Mouse (Mus musculus): Measurements from ENCODE around the gene Il10rb. TPM values are rescaled to one million over a fixed set of nuclear protein-coding genes. Genes with fewer than 3 reads are reported as not detected.
"Not testable (repeated sequence)": the region's sequence is repeated elsewhere in the genome, so short reads cannot be mapped to it uniquely, and the experiment has no call there.

Gene Il10rb
- polyA plus RNA-seq, 1 experiment: 14.1 TPM

DNA sequence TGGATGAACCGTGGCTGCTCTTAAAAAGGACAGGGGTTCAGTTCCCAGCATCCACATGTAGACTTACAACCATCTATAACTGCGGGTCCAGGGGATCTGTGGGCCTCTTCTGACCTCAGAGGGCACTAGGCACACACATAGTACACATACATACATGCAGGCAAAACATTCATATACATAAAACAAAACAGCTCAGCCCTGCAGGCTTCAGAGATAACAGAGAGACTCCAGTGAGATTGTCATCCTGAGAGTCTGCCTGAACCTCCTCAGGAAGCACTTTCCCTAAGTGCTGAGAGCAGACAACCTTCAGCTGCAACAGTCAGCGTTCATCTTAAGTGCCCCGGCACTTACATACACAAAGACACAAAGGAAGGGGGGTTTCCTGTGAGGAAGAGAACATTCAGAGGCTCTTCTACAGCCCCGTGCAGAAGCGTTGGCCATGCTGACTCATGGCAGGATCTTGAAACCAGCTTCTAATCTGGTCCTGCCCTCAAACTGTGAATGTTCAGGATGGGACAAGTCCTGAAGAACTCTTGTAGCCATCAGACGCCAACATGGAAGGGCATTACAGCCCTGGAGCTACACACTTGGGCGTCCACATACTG is 27.5 kb downstream of the Il10rb start:
- TF ChIP-seq MYOG (IDR thresholded peaks at IDR 0.05; ENCODE audit: control insufficient read depth, extremely low read depth, insufficient read length) (no peak), CTCF (IDR thresholded peaks at IDR 0.05; ENCODE audit: control insufficient read depth, insufficient read depth, insufficient read length) (no peak), MYOD1 (IDR thresholded peaks at IDR 0.05; ENCODE audit: control insufficient read depth, insufficient read length, low read depth) (no peak), MAX (IDR thresholded peaks at IDR 0.05) (no peak), USF1 (IDR thresholded peaks at IDR 0.05; ENCODE audit: low read depth) (no peak), CEBPB (IDR thresholded peaks at IDR 0.05; ENCODE audit: low read depth) (no peak), FOSL1 (IDR thresholded peaks at IDR 0.05; ENCODE audit: insufficient read depth, low read length, poor library complexity, severe bottlenecking) (no peak)
- Histone ChIP-seq H3K36me3 (ENCODE audit: control insufficient read depth, insufficient read depth) (no peaks in the 10 kb centered on the region), H3K4me3 (ENCODE audit: insufficient read depth, poor library complexity, severe bottlenecking) (no peak overlapping the region), H3K27me3 (ENCODE audit: control insufficient read depth, insufficient read depth, insufficient read length) (peaks cover 3% of the 10 kb centered on the region), H3K79me3 (ENCODE audit: low read depth) (no peaks in the 10 kb centered on the region), H3K79me2 (ENCODE audit: control insufficient read depth, insufficient read depth) (no peaks in the 10 kb centered on the region), H3ac (ENCODE audit: control insufficient read depth, insufficient read length, low read depth) (no peak overlapping the region)

DNA sequence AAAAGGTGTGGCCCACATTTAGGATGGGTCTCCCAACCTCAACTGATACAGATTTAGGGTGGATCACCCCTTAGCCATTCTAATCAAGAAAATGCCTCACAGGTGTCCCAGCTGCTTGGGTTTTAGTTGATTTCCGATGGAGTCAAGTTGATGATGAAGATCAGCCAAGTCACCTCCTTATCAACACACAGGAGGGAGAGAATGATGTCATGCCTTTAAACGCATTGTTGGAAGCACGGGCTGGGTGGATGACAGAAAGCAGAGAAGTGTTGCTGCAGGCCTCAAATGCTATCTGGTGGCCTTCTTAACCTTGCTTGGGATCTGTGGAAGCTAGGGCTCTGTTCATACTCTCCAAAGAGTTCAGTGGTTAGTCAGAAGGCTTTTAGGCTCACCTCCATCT is 28.2 kb downstream of the Il10rb start:
- no peak overlapping the region for H3ac ChIP-seq (ENCODE audit: control insufficient read depth, insufficient read length, low read depth)
- H3K4me3 ChIP-seq (ENCODE audit: insufficient read depth, poor library complexity, severe bottlenecking): no peak overlapping the region
- no peaks in the 10 kb centered on the region for H3K79me3 ChIP-seq (ENCODE audit: low read depth)
- peaks cover 7% of the 10 kb centered on the region for H3K27me3 ChIP-seq (ENCODE audit: control insufficient read depth, insufficient read depth, insufficient read length)
- TF ChIP-seq MYOD1 (IDR thresholded peaks at IDR 0.05; ENCODE audit: control insufficient read depth, insufficient read length, low read depth) (no peak), MAX (IDR thresholded peaks at IDR 0.05) (no peak), USF1 (IDR thresholded peaks at IDR 0.05; ENCODE audit: low read depth) (no peak)
- no peaks in the 10 kb centered on the region for H3K79me2 ChIP-seq (ENCODE audit: control insufficient read depth, insufficient read depth)
- H3K36me3 ChIP-seq (ENCODE audit: control insufficient read depth, insufficient read depth): no peaks in the 10 kb centered on the region

DNA sequence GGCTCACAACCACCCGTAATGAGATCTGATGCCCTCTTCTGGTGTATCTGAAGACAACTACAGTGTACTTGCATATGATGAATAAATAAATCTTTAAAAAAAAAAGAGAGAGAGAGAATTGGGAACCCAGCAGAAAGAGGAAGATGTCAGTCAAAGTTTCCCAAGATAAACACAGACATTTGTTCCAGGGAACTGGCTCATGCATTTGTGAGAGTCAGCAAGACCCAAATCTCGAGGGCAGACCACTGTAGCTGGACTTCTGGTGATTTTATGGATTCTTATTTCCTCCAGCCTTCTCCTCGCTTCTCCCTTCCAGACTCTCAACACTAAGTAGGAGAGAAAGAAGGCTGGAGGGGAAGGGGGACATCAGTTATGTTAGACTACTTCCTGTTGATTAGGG is 32.1 kb downstream of the Il10rb start:
- Histone ChIP-seq H3ac (ENCODE audit: control insufficient read depth, insufficient read length, low read depth) (no peak overlapping the region), H3K79me2 (ENCODE audit: control insufficient read depth, insufficient read depth) (no peaks in the 10 kb centered on the region), H3K27me3 (ENCODE audit: control insufficient read depth, insufficient read depth, insufficient read length) (peaks cover 22% of the 10 kb centered on the region), H3K4me3 (ENCODE audit: insufficient read depth, poor library complexity, severe bottlenecking) (no peak overlapping the region), H3K79me3 (ENCODE audit: low read depth) (no peaks in the 10 kb centered on the region), H3K36me3 (ENCODE audit: control insufficient read depth, insufficient read depth) (no peaks in the 10 kb centered on the region)
- TF ChIP-seq CEBPB (IDR thresholded peaks at IDR 0.05; ENCODE audit: low read depth): no peak
- no peak for TF ChIP-seq MYOG (IDR thresholded peaks at IDR 0.05; ENCODE audit: control insufficient read depth, extremely low read depth, insufficient read length)
- TF ChIP-seq MYOD1 (IDR thresholded peaks at IDR 0.05; ENCODE audit: control insufficient read depth, insufficient read length, low read depth): no peak
- TF ChIP-seq USF1 (IDR thresholded peaks at IDR 0.05; ENCODE audit: low read depth): no peak
- no peak for TF ChIP-seq FOSL1 (IDR thresholded peaks at IDR 0.05; ENCODE audit: insufficient read depth, low read length, poor library complexity, severe bottlenecking)
- TF ChIP-seq MAX (IDR thresholded peaks at IDR 0.05): no peak

DNA sequence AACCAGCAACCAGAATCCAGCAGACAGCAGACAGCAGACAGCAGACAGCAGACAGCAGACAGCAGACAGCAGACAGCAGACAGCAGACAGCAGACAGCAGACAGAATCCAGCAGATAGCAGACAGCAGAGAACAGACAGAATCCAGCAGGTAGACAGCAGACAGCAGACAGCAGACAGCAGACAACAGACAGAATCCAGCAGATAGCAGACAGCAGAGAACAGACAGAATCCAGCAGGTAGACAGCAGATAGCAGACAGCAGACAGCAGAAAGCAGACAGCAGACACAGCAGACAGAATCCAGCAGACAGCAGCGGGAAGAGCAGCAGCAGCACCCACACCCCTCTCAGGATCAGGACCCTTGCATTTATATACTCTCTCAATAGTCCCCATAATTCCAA is 32.6 kb downstream of the Il10rb start:
- H3K4me3 ChIP-seq (ENCODE audit: insufficient read depth, poor library complexity, severe bottlenecking); H3K79me3 ChIP-seq (ENCODE audit: low read depth); H3K36me3 ChIP-seq (ENCODE audit: control insufficient read depth, insufficient read depth); H3ac ChIP-seq (ENCODE audit: control insufficient read depth, insufficient read length, low read depth); H3K79me2 ChIP-seq (ENCODE audit: control insufficient read depth, insufficient read depth): not testable (repeated sequence)
- H3K27me3 ChIP-seq (ENCODE audit: control insufficient read depth, insufficient read depth, insufficient read length): peaks cover 19% of the 10 kb centered on the region

DNA sequence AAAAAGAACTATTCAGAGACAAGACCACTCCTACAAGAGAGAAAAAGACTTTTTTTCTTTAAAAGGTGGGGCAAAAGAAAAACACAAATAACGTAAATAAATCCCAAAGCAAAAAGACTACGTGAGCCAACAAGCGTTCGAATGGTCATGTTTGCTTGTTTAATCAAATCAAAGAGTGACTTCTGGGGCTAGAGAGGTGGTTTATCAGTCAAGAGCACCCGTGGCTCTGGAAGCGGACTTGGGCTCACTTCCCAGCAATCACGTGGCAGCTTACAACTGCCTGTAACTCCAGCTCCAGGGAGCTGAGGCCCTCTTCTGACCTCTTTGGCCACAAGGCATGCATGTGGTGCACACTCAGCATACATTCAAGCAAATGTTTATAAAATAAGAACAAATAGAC is 35.4 kb downstream of the Il10rb start:
- H3K4me3 ChIP-seq (ENCODE audit: insufficient read depth, poor library complexity, severe bottlenecking): no peak overlapping the region
- H3K79me2 ChIP-seq (ENCODE audit: control insufficient read depth, insufficient read depth): no peaks in the 10 kb centered on the region
- no peak overlapping the region for H3ac ChIP-seq (ENCODE audit: control insufficient read depth, insufficient read length, low read depth)
- no peaks in the 10 kb centered on the region for H3K79me3 ChIP-seq (ENCODE audit: low read depth)
- TF ChIP-seq USF1 (IDR thresholded peaks at IDR 0.05; ENCODE audit: low read depth) (peak; percentile 42), CTCF (IDR thresholded peaks at IDR 0.05; ENCODE audit: control insufficient read depth, insufficient read depth, insufficient read length) (no peak)
- peaks cover 19% of the 10 kb centered on the region for H3K27me3 ChIP-seq (ENCODE audit: control insufficient read depth, insufficient read depth, insufficient read length)
- H3K36me3 ChIP-seq (ENCODE audit: control insufficient read depth, insufficient read depth): no peaks in the 10 kb centered on the region

DNA sequence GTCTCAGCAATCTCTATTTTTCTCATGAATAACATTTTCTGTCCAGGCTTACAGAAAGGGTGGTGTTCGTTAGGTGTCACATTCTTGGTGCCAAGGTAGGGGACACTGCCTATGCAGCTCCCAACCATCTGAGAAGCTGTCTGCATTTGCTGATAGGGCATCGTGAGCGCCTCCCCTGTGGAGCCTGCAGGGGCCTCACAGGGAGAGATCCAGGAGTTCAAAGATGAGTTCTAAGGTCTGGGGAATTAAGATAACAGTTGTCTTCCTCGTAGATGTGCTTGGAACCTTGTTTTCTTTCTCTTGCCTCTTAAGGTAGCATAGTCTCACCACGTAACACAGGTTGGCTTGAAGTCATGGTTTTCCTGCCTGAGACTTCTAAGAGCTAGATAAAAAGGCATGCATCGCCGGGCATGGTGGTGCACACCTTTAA is 35.9 kb downstream of the Il10rb start:
- H3K79me2 ChIP-seq (ENCODE audit: control insufficient read depth, insufficient read depth): no peaks in the 10 kb centered on the region
- H3K4me3 ChIP-seq (ENCODE audit: insufficient read depth, poor library complexity, severe bottlenecking): no peak overlapping the region
- no peaks in the 10 kb centered on the region for H3K36me3 ChIP-seq (ENCODE audit: control insufficient read depth, insufficient read depth)
- no peaks in the 10 kb centered on the region for H3K79me3 ChIP-seq (ENCODE audit: low read depth)
- TF ChIP-seq USF1 (IDR thresholded peaks at IDR 0.05; ENCODE audit: low read depth): no peak
- H3K27me3 ChIP-seq (ENCODE audit: control insufficient read depth, insufficient read depth, insufficient read length): peaks cover 19% of the 10 kb centered on the region
- H3ac ChIP-seq (ENCODE audit: control insufficient read depth, insufficient read length, low read depth): no peak overlapping the region

DNA sequence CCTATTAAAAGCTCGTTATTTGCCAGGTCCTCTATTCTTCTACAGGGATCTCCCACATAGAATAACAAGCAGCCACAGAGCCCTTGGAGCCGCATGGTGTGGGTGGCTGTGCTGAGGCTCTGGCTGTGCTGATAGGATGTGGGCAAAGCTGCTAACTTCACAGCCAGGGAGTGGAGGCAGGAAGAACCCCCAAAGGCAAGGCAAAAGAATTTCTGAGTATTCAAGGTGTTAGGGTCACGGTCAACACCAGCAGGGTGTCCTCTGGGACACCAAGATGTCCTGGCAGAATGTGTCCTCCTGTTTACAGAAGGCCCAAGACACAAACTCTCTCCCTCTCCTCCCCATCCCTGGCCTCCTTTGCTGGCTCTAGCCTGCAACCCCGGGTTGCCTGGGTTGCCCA is 36.5 kb downstream of the Il10rb start:
- Histone ChIP-seq H3K27me3 (ENCODE audit: control insufficient read depth, insufficient read depth, insufficient read length) (peaks cover 19% of the 10 kb centered on the region), H3K79me3 (ENCODE audit: low read depth) (no peaks in the 10 kb centered on the region), H3ac (ENCODE audit: control insufficient read depth, insufficient read length, low read depth) (no peak overlapping the region), H3K4me3 (ENCODE audit: insufficient read depth, poor library complexity, severe bottlenecking) (no peak overlapping the region), H3K79me2 (ENCODE audit: control insufficient read depth, insufficient read depth) (no peaks in the 10 kb centered on the region), H3K36me3 (ENCODE audit: control insufficient read depth, insufficient read depth) (no peaks in the 10 kb centered on the region)
- TF ChIP-seq MYOD1 (IDR thresholded peaks at IDR 0.05; ENCODE audit: control insufficient read depth, insufficient read length, low read depth) (no peak), MYOG (IDR thresholded peaks at IDR 0.05; ENCODE audit: control insufficient read depth, extremely low read depth, insufficient read length) (no peak), CTCF (IDR thresholded peaks at IDR 0.05; ENCODE audit: control insufficient read depth, insufficient read depth, insufficient read length) (no peak), CEBPB (IDR thresholded peaks at IDR 0.05; ENCODE audit: low read depth) (no peak), FOSL1 (IDR thresholded peaks at IDR 0.05; ENCODE audit: insufficient read depth, low read length, poor library complexity, severe bottlenecking) (no peak), USF1 (IDR thresholded peaks at IDR 0.05; ENCODE audit: low read depth) (no peak), MAX (IDR thresholded peaks at IDR 0.05) (no peak)

Measured in C2C12 (cell line).